Mouse (Mus musculus): ENCODE measurements around the gene Gm45233. TPM values are rescaled to one million over a fixed set of nuclear protein-coding genes. Genes with fewer than 3 reads are reported as not detected.

The Gm45233 gene
- polyA plus RNA-seq, 1 experiment from 2014 or later = 0.23 TPM

GRCm38 (mm10) chr7:43466099-43466694 is 22.3 kb downstream of the Gm45233 start:
- no peak overlapping the region for H3K27ac ChIP-seq (ENCODE audit: low read depth, low read length)

GRCm38 (mm10) chr7:43470373-43470772 is 26.4 kb downstream of the Gm45233 start:
- no peak overlapping the region for H3K9ac ChIP-seq (ENCODE audit: low read depth, low read length)
- H3K27me3 ChIP-seq (replicated peaks; ENCODE audit: control insufficient read depth, insufficient read depth, low read length) = no peaks in the 10 kb centered on the region
- no peak overlapping the region for H3K4me2 ChIP-seq (replicated peaks; ENCODE audit: low read depth)
- WGBS = 49% methylated on average over 8 of the region's 8 CpGs
- no peaks in the 10 kb centered on the region; the same call in 1 of the 2 replicates for H3K36me3 ChIP-seq (ENCODE audit: control insufficient read depth, insufficient read depth)
- no peak overlapping the region for H3K27ac ChIP-seq (ENCODE audit: low read depth, low read length)
- no peak for ATAC-seq
- peak; percentile 73 for TF ChIP-seq CTCF (IDR thresholded peaks at IDR 0.05; ENCODE audit: low read depth)
- no peak overlapping the region for H3K4me3 ChIP-seq (ENCODE audit: low read depth, low read length)
- H3K4me1 ChIP-seq (replicated peaks; ENCODE audit: control insufficient read depth, insufficient read depth, low read length) = no peaks in the 10 kb centered on the region
- no peaks in the 10 kb centered on the region for H3K9me3 ChIP-seq (ENCODE audit: control insufficient read depth)

More at GRCm38 (mm10) chr7:43466099-43466694, 22.3 kb downstream of the Gm45233 start:
- WGBS = 2% methylated on average over 33 of the region's 33 CpGs
- peak overlapping the region; percentile 28 for H3K9ac ChIP-seq (ENCODE audit: low read depth, low read length)
- H3K4me2 ChIP-seq (replicated peaks; ENCODE audit: low read depth) = peak overlapping the region; percentile 97
- no peaks in the 10 kb centered on the region for H3K9me3 ChIP-seq (ENCODE audit: control insufficient read depth)
- TF ChIP-seq CTCF (IDR thresholded peaks at IDR 0.05; ENCODE audit: low read depth) = peak; percentile 98
- no peaks in the 10 kb centered on the region; the same call in 1 of the 2 replicates for H3K36me3 ChIP-seq (ENCODE audit: control insufficient read depth, insufficient read depth)
- peak overlapping the region; percentile 51 for H3K4me3 ChIP-seq (ENCODE audit: low read depth, low read length)
- peak; percentile 74 for ATAC-seq
- no peaks in the 10 kb centered on the region for H3K27me3 ChIP-seq (replicated peaks; ENCODE audit: control insufficient read depth, insufficient read depth, low read length)
- H3K4me1 ChIP-seq (replicated peaks; ENCODE audit: control insufficient read depth, insufficient read depth, low read length) = no peaks in the 10 kb centered on the region

GRCm38 (mm10) chr7:43475706-43476105 is 31.8 kb downstream of the Gm45233 start:
- Histone ChIP-seq H3K27ac (ENCODE audit: low read depth, low read length) (no peak overlapping the region), H3K4me1 (replicated peaks; ENCODE audit: control insufficient read depth, insufficient read depth, low read length) (no peaks in the 10 kb centered on the region), H3K27me3 (replicated peaks; ENCODE audit: control insufficient read depth, insufficient read depth, low read length) (peaks cover 23% of the 10 kb centered on the region), H3K9me3 (ENCODE audit: control insufficient read depth) (no peaks in the 10 kb centered on the region), H3K9ac (ENCODE audit: low read depth, low read length) (no peak overlapping the region), H3K36me3 (ENCODE audit: control insufficient read depth, insufficient read depth) (no peaks in the 10 kb centered on the region; the same call in 1 of the 2 replicates), H3K4me3 (ENCODE audit: low read depth, low read length) (no peak overlapping the region), H3K4me2 (replicated peaks; ENCODE audit: low read depth) (no peak overlapping the region)
- 12% methylated on average over 23 of the region's 23 CpGs for WGBS
- ATAC-seq = peak; percentile 48; the same call in 1 of the 2 replicates
- TF ChIP-seq CTCF (IDR thresholded peaks at IDR 0.05; ENCODE audit: low read depth) = peak; percentile 42; the same call in 1 of the 2 replicates

GRCm38 (mm10) chr7:43476376-43476775 is 32.4 kb downstream of the Gm45233 start:
- Histone ChIP-seq H3K4me3 (ENCODE audit: low read depth, low read length) (no peak overlapping the region), H3K9ac (ENCODE audit: low read depth, low read length) (no peak overlapping the region)
- WGBS = 14% methylated on average over 13 of the region's 13 CpGs

GRCm38 (mm10) chr7:43481191-43481590 is 37.3 kb downstream of the Gm45233 start:
- peaks cover 16% of the 10 kb centered on the region for H3K27me3 ChIP-seq (replicated peaks; ENCODE audit: control insufficient read depth, insufficient read depth, low read length)
- WGBS = 76% methylated on average over 3 of the region's 3 CpGs
- ATAC-seq = no peak
- no peak overlapping the region for H3K9ac ChIP-seq (ENCODE audit: low read depth, low read length)
- no peaks in the 10 kb centered on the region for H3K9me3 ChIP-seq (ENCODE audit: control insufficient read depth)
- TF ChIP-seq CTCF (IDR thresholded peaks at IDR 0.05; ENCODE audit: low read depth) = no peak
- no peaks in the 10 kb centered on the region for H3K4me1 ChIP-seq (replicated peaks; ENCODE audit: control insufficient read depth, insufficient read depth, low read length)
- H3K4me2 ChIP-seq (replicated peaks; ENCODE audit: low read depth) = no peak overlapping the region
- no peak overlapping the region for H3K27ac ChIP-seq (ENCODE audit: low read depth, low read length)
- no peak overlapping the region for H3K4me3 ChIP-seq (ENCODE audit: low read depth, low read length)
- H3K36me3 ChIP-seq (ENCODE audit: control insufficient read depth, insufficient read depth) = no peaks in the 10 kb centered on the region

More at GRCm38 (mm10) chr7:43476376-43476775, 32.4 kb downstream of the Gm45233 start:
- no peak for TF ChIP-seq CTCF (IDR thresholded peaks at IDR 0.05; ENCODE audit: low read depth)
- Histone ChIP-seq H3K9me3 (ENCODE audit: control insufficient read depth) (no peaks in the 10 kb centered on the region), H3K27ac (ENCODE audit: low read depth, low read length) (no peak overlapping the region), H3K27me3 (replicated peaks; ENCODE audit: control insufficient read depth, insufficient read depth, low read length) (peaks cover 23% of the 10 kb centered on the region), H3K4me2 (replicated peaks; ENCODE audit: low read depth) (no peak overlapping the region), H3K4me1 (replicated peaks; ENCODE audit: control insufficient read depth, insufficient read depth, low read length) (no peaks in the 10 kb centered on the region), H3K36me3 (ENCODE audit: control insufficient read depth, insufficient read depth) (no peaks in the 10 kb centered on the region)
- no peak for ATAC-seq

GRCm38 (mm10) chr7:43482090-43482716 is 38.3 kb downstream of the Gm45233 start:
- no peak overlapping the region for H3K9ac ChIP-seq (ENCODE audit: low read depth, low read length)
- no peaks in the 10 kb centered on the region for H3K9me3 ChIP-seq (ENCODE audit: control insufficient read depth)
- 63% methylated on average over 8 of the region's 8 CpGs for WGBS
- ATAC-seq = no peak
- no peak overlapping the region for H3K27ac ChIP-seq (ENCODE audit: low read depth, low read length)
- H3K27me3 ChIP-seq (replicated peaks; ENCODE audit: control insufficient read depth, insufficient read depth, low read length) = peaks cover 6% of the 10 kb centered on the region
- no peaks in the 10 kb centered on the region for H3K36me3 ChIP-seq (ENCODE audit: control insufficient read depth, insufficient read depth)
- H3K4me3 ChIP-seq (ENCODE audit: low read depth, low read length) = no peak overlapping the region
- no peak for TF ChIP-seq CTCF (IDR thresholded peaks at IDR 0.05; ENCODE audit: low read depth)
- no peaks in the 10 kb centered on the region for H3K4me1 ChIP-seq (replicated peaks; ENCODE audit: control insufficient read depth, insufficient read depth, low read length)
- H3K4me2 ChIP-seq (replicated peaks; ENCODE audit: low read depth) = no peak overlapping the region

Measured in intestine, postnatal 0 days (tissue).